ENCODE assay signal across 20 mouse cellular contexts in the genomic region with DNA sequence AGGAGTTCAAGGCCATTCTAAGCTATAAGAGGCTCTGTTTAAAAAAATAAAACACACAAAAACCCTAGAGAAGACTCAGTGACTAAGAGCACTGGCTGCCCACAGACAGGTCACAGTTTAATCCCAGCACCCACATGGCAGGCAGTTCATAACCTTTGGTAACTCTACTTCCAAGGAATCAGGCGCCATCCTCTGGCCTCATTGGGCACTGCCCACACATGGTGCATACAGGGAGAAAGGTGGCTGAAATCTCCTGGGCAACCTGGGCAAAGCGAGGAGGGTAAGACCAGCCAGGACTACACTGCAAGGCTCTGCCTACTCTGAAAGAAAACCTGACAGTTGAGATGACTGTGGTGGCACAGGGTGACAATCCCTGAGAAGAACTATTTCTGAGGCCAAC. TPM values are rescaled to one million over a fixed set of nuclear protein-coding genes. Genes with fewer than 3 reads are reported as not detected.
DNase-seq lines count a peak whose midpoint lies in the region; TF ChIP-seq lines count a peak whose summit lies in the region.
"Had no signal": no experiment of that assay in that cellular context is flagged by ENCODE, and none has a peak within 500 bp of the region (broad histone marks: within the 10 kb centered on the region; RNA-seq: fewer than 3 reads in every experiment).

No protein-coding gene starts in this region.

- H3K9ac ChIP-seq in liver, adult 2 months (ENCODE audit: low read depth, low read length), result no peak overlapping the region

- WGBS in liver, adult 2 months, result 90% methylated on average over 2 of the region's 2 CpGs

- H3K79me2 ChIP-seq in liver, adult 2 months (ENCODE audit: control insufficient read depth, insufficient read depth, low read length), result no peaks in the 10 kb centered on the region

- peak; percentile 14; the same call in 1 of the 2 replicates for TF ChIP-seq CTCF in liver, adult 2 months (IDR thresholded peaks at IDR 0.05; ENCODE audit: low read depth, low read length)

- no peaks in the 10 kb centered on the region for H3K4me1 ChIP-seq in liver, adult 2 months (ENCODE audit: control insufficient read depth, insufficient read depth, low read length)

- no peak overlapping the region for H3K27ac ChIP-seq in liver, adult 2 months (replicated peaks; ENCODE audit: insufficient read depth, low read depth, low read length)
- H3K27ac ChIP-seq: heart, adult 2 months had no signal

- H3K36me3 ChIP-seq in liver, adult 2 months (ENCODE audit: control insufficient read depth, insufficient read depth, low read length), result no peaks in the 10 kb centered on the region

- TF ChIP-seq POLR2A in liver, adult 2 months (IDR thresholded peaks at IDR 0.05; ENCODE audit: extremely low read depth, insufficient read depth, low read length), result no peak

- no peaks in the 10 kb centered on the region for H3K27me3 ChIP-seq in liver, adult 2 months (ENCODE audit: control insufficient read depth, insufficient read depth, low read length)

- no peak overlapping the region for H3K4me3 ChIP-seq in liver, adult 2 months (ENCODE audit: insufficient read depth, low read depth, low read length)
- H3K4me3 ChIP-seq: heart, adult 2 months had no signal

- DNase-seq in adrenal gland, postnatal 10 days, result peak; percentile 16
- no peak for DNase-seq in adrenal gland, adult (ENCODE audit: inconsistent age in 2 of 2, low spot score in 1 of 2)
- DNase-seq in liver, adult 2 months (ENCODE audit: extremely low read depth, low read depth, low spot score), result peak; percentile 10
- no peak for DNase-seq in liver
- peak; percentile 41 for DNase-seq in thymus, postnatal 4 days
- DNase-seq in thymus, adult 18-20 months, result no peak
- no peak for DNase-seq in right cerebral cortex, postnatal 14 days
- DNase-seq in left cerebral cortex, adult 8-10 months (ENCODE audit: low spot score in 2 of 2), result no peak
- DNase-seq: cerebellum, adult 9-11 months; heart, adult 2 months; layer of hippocampus, postnatal 36 days; left cerebral cortex, postnatal 4 days; midbrain, embryonic 14.5 days; retina, postnatal 1 day had no signal

RNA-seq across cellular contexts. Expression of a gene that starts 29.4 kb away (rescaled TPM):
- total RNA-seq in adrenal gland, postnatal 10 days (2021), result 1 to 10 TPM; 4.3 to 6.4 TPM
- not detected in 2 replicates for total RNA-seq in liver, adult 2 months (2014; rRNA removed)
- not detected in 2 replicates for polyA plus RNA-seq in liver, adult 2 months (2012; rRNA removed)
- under 1 TPM in 1 of 4 experiments, not detected in 3; 0.20 TPM for total RNA-seq in left cerebral cortex, adult 8-10 months (2022)
- total RNA-seq: gastrocnemius, adult 8-10 months; layer of hippocampus, postnatal 36 days; megakaryocyte progenitor cell, adult 5-6 weeks had no signal
- polyA plus RNA-seq: large intestine, adult 2 months had no signal

RNA-seq across cellular contexts. Expression of a gene that starts 48.1 kb away (rescaled TPM):
- total RNA-seq in adrenal gland, postnatal 10 days (2021), result not detected
- total RNA-seq in liver, adult 2 months (2014; rRNA removed), result not detected in 2 replicates
- polyA plus RNA-seq in liver, adult 2 months (2012; rRNA removed), result not detected in 2 replicates
- total RNA-seq in left cerebral cortex, adult 8-10 months (2022), result not detected
- total RNA-seq: gastrocnemius, adult 8-10 months; heart, adult 2 months; layer of hippocampus, postnatal 36 days; left cerebral cortex, postnatal 4 days; megakaryocyte progenitor cell, adult 5-6 weeks had no signal
- polyA plus RNA-seq: embryonic facial prominence, embryonic 14.5 days; heart, adult 2 months; heart, postnatal 0 days; hindbrain, embryonic 11.5 days; midbrain, embryonic 14.5 days had no signal

RNA-seq across cellular contexts. Expression of a gene that starts 58.4 kb away (rescaled TPM):
- total RNA-seq in adrenal gland, postnatal 10 days (2021), result 10 to 100 TPM; 68.5 to 72.3 TPM
- total RNA-seq in liver, adult 2 months (2014; rRNA removed), result 25.4 and 27.7 TPM in 2 replicates
- 19.1 and 26.2 TPM in 2 replicates for polyA plus RNA-seq in liver, adult 2 months (2012; rRNA removed)
- 100 to 1,000 TPM in 3 of 4 experiments, 10 to 100 TPM in 1; 98.4 to 106 (median 103) TPM for total RNA-seq in left cerebral cortex, adult 8-10 months (2022)

Comparison
In these comparisons a context has a peak if more than half of its experiments do, and no peak if none do; other contexts are left out.
1. DNase-seq: peak in adrenal gland, postnatal 10 days (single experiment), liver, adult 2 months (single experiment) and thymus, postnatal 4 days (single experiment); none in adrenal gland, adult (0 of 2), liver (single experiment), thymus, adult 18-20 months (0 of 2), right cerebral cortex, postnatal 14 days (single experiment) and left cerebral cortex, adult 8-10 months (0 of 2).